Mouse (Mus musculus): ENCODE results near the gene Arhgap29.

- no peak for TF ChIP-seq CTCF (IDR thresholded peaks at IDR 0.05; ENCODE audit: control insufficient read depth, insufficient read depth, insufficient read length)
- TF ChIP-seq MAX (IDR thresholded peaks at IDR 0.05) = no peak
- TF ChIP-seq USF1 (IDR thresholded peaks at IDR 0.05; ENCODE audit: low read depth) = no peak
These were observed 16.1 kb upstream of the Arhgap29 start for GRCm38 (mm10) chr3:121936241-121936640.
